ENCODE assay signal across 9 mouse cellular contexts in genomic region chr9:24780391-24780928, GRCm38 (mm10). TPM values are rescaled to one million over a fixed set of nuclear protein-coding genes. Genes with fewer than 3 reads are reported as not detected.
DNase-seq lines count a peak whose midpoint lies in the region; ATAC-seq and TF ChIP-seq lines count a peak whose summit lies in the region.
"Had no signal": no experiment of that assay in that cellular context is flagged by ENCODE, and none has a peak within 500 bp of the region (broad histone marks: within the 10 kb centered on the region; RNA-seq: fewer than 3 reads in every experiment).

No protein-coding gene starts in this region.

- no peak overlapping the region for H3K9ac ChIP-seq in embryonic facial prominence, embryonic 12.5 days
- no peak overlapping the region for H3K9ac ChIP-seq in hindbrain, embryonic 15.5 days
- no peak overlapping the region for H3K9ac ChIP-seq in midbrain, embryonic 13.5 days (replicated peaks)

- no peaks in the 10 kb centered on the region for H3K9me3 ChIP-seq in embryonic facial prominence, embryonic 12.5 days
- H3K9me3 ChIP-seq in hindbrain, embryonic 15.5 days, result no peaks in the 10 kb centered on the region
- no peaks in the 10 kb centered on the region; the same call in 1 of the 2 replicates for H3K9me3 ChIP-seq in midbrain, embryonic 13.5 days

- H3K27me3 ChIP-seq in embryonic facial prominence, embryonic 12.5 days, result peaks cover 62% of the 10 kb centered on the region
- H3K27me3 ChIP-seq in hindbrain, embryonic 15.5 days, result peaks cover 79% of the 10 kb centered on the region
- H3K27me3 ChIP-seq in midbrain, embryonic 13.5 days, result peaks cover 82% of the 10 kb centered on the region

- TF ChIP-seq CTCF in gastrocnemius, adult 2 months (IDR thresholded peaks at IDR 0.05), result no peak

- intact Hi-C loops in gastrocnemius, adult 2 months (cut with DNase I), result no loop called here

- no peaks in the 10 kb centered on the region for H3K36me3 ChIP-seq in embryonic facial prominence, embryonic 12.5 days
- H3K36me3 ChIP-seq in hindbrain, embryonic 15.5 days, result no peaks in the 10 kb centered on the region
- no peaks in the 10 kb centered on the region for H3K36me3 ChIP-seq in midbrain, embryonic 13.5 days

- H3K4me2 ChIP-seq in embryonic facial prominence, embryonic 12.5 days (replicated peaks), result peak overlapping the region; percentile 59
- peak overlapping the region; percentile 62 for H3K4me2 ChIP-seq in hindbrain, embryonic 15.5 days
- H3K4me2 ChIP-seq in midbrain, embryonic 13.5 days (replicated peaks), result peak overlapping the region; percentile 67

- DNase-seq in gastrocnemius, adult 2 months, result no peak
- DNase-seq in gastrocnemius, postnatal 10 days, result no peak
- no peak for DNase-seq in spleen, postnatal 36 days (ENCODE audit: low spot score in 2 of 2)
- no peak for DNase-seq in spleen, postnatal 10 days (ENCODE audit: low spot score in 2 of 2)

- H3K4me3 ChIP-seq in gastrocnemius, adult 2 months, result peak overlapping the region; percentile 48
- peak overlapping the region; percentile 36 for H3K4me3 ChIP-seq in embryonic facial prominence, embryonic 12.5 days
- peak overlapping the region; percentile 34 for H3K4me3 ChIP-seq in hindbrain, embryonic 15.5 days
- H3K4me3 ChIP-seq in midbrain, embryonic 13.5 days (replicated peaks), result peak overlapping the region; percentile 40

- no peak overlapping the region for H3K27ac ChIP-seq in gastrocnemius, adult 2 months
- H3K27ac ChIP-seq in embryonic facial prominence, embryonic 12.5 days, result no peak overlapping the region
- H3K27ac ChIP-seq in hindbrain, embryonic 15.5 days (replicated peaks), result no peak overlapping the region
- H3K27ac ChIP-seq in midbrain, embryonic 13.5 days, result no peak overlapping the region
- H3K27ac ChIP-seq: macrophage had no signal

- ATAC-seq in embryonic facial prominence, embryonic 12.5 days (ENCODE audit: insufficient number of reproducible peaks, insufficient read depth, low FRiP score, low TSS enrichment), result 0 out of 2 replicates have a peak, but pooled peaks have one; percentile 25
- ATAC-seq in hindbrain, embryonic 15.5 days (ENCODE audit: low FRiP score, low read depth), result peak; percentile 65; the same call in 1 of the 2 replicates
- ATAC-seq in midbrain, embryonic 13.5 days, result peak; percentile 71
- no peak for ATAC-seq in erythroblast, adult 5-6 weeks (replicated peaks; ENCODE audit: low FRiP score, poor library complexity, severe bottlenecking)

- 0 out of 2 replicates have a peak, but pooled peaks cover 5% of the 10 kb centered on the region for H3K4me1 ChIP-seq in embryonic facial prominence, embryonic 12.5 days
- H3K4me1 ChIP-seq in hindbrain, embryonic 15.5 days (replicated peaks), result peaks cover 17% of the 10 kb centered on the region
- H3K4me1 ChIP-seq in midbrain, embryonic 13.5 days (replicated peaks), result peaks cover 18% of the 10 kb centered on the region

- WGBS in embryonic facial prominence, embryonic 12.5 days, result 1% methylated on average over 18 of the region's 22 CpGs
- 3% methylated on average over 21 of the region's 22 CpGs for WGBS in hindbrain, embryonic 15.5 days
- 1% methylated on average over 20 of the region's 22 CpGs for WGBS in midbrain, embryonic 13.5 days

RNA-seq across cellular contexts. Expression of gene Tbx20, which starts 6.4 kb away (rescaled TPM):
- not detected for total RNA-seq in gastrocnemius, adult 2 months (2021)
- total RNA-seq in gastrocnemius, postnatal 10 days (2021), result not detected
- polyA plus RNA-seq in embryonic facial prominence, embryonic 12.5 days (2016; fragmentation: Nextera tagmentation; extraction: Ambion mirVana), result 0.15 and 0.75 TPM in 2 replicates
- 0.61 and 1.0 TPM in 2 replicates for polyA plus RNA-seq in hindbrain, embryonic 15.5 days (2015; fragmentation: Nextera tagmentation; extraction: Ambion mirVana)
- 0.08 and 0.15 TPM in 2 replicates for polyA plus RNA-seq in midbrain, embryonic 13.5 days (2015; fragmentation: Nextera tagmentation; extraction: Ambion mirVana)
- not detected in 2 replicates for total RNA-seq in erythroblast, adult 5-6 weeks (2015; ENCODE audit: low replicate concordance)
- total RNA-seq in erythroblast, adult 5-6 weeks (2017; ENCODE audit: low replicate concordance), result not detected in 2 replicates
- polyA plus RNA-seq: macrophage had no signal
